Mouse (Mus musculus): Measurements from ENCODE around the gene Zbtb43. TPM values are rescaled to one million over a fixed set of nuclear protein-coding genes. Genes with fewer than 3 reads are reported as not detected.

Zbtb43 gene
- polyA plus RNA-seq, 1 experiment from 2014 or later: 18.9 TPM

DNA sequence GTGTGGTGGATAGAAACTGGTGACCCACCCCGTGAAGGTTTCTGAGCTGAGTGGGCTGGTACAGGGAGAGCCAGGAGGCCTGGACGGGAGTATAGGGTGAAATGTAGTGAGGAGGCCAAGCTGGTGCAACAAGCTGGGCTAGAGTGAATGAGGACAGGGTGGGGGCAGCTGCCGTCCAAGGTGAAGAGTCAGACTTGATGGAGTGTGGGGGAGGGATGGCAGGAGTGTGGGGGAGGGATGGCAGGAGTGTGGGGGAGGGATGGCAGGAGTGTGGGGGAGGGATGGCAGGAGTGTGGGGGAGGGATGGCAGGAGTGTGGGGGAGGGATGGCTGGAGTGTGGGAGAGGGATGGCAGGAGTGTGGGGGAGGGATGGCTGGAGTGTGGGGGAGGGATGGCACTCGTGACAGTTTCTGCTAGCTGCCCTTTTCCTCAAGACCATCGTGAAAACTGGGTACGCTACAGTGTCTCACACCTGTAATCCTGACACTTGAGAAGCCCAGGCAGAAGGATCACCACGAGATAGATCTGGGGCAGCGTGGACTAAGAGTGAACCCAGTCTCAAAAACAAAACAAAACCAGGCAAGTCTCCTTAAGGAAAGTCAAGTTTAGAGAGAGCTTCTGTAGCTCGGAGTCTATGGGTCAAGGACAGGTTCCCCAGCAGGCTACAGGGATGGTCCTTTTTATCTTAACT lies 28.2 kb downstream of the Zbtb43 start:
- Histone ChIP-seq H3K27me3 (replicated peaks; ENCODE audit: control insufficient read depth, insufficient read depth, low read length) (no peaks in the 10 kb centered on the region), H3K36me3 (ENCODE audit: control insufficient read depth, insufficient read depth, low read length) (no peaks in the 10 kb centered on the region), H3K4me1 (replicated peaks; ENCODE audit: control insufficient read depth, insufficient read depth, low read length) (peaks cover 9% of the 10 kb centered on the region), H3K9me3 (ENCODE audit: control insufficient read depth, low read length) (no peaks in the 10 kb centered on the region), H3K4me2 (ENCODE audit: low read length) (no peak overlapping the region), H3K9ac (ENCODE audit: low read length) (no peak overlapping the region), H3K27ac (ENCODE audit: low read depth) (no peak overlapping the region), H3K4me3 (ENCODE audit: low read depth, low read length) (no peak overlapping the region)
- DNase-seq (ENCODE audit: low spot score): no peak
- ATAC-seq (replicated peaks; ENCODE audit: low FRiP score, low TSS enrichment, low read depth): no peak
- WGBS: 29% methylated on average over 9 of the region's 9 CpGs

DNA sequence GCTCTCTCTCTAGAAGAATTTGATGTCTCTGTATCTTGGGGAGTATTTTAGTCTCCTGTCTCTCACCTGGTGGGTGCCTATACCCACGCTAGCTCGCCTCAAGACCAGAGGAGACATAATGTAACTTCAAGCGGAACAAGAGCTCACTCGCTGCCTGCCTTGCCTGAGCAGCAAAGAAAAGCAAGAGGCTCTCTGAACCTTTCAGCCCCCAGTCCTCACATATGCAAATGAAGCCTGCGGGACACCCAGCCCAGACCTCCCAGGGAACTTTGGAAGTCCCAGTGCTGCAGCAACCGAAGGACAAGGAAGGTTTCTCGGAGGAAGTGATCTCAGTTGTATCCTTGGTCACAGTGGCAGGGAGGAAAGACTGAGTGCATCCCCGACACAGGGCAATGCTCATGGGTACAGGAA lies 28.9 kb downstream of the Zbtb43 start:
- no peak overlapping the region for H3K4me3 ChIP-seq (ENCODE audit: low read depth, low read length)
- no peak overlapping the region for H3K4me2 ChIP-seq (ENCODE audit: low read length)
- H3K27me3 ChIP-seq (replicated peaks; ENCODE audit: control insufficient read depth, insufficient read depth, low read length): no peaks in the 10 kb centered on the region
- H3K27ac ChIP-seq (ENCODE audit: low read depth): no peak overlapping the region
- ATAC-seq (replicated peaks; ENCODE audit: low FRiP score, low TSS enrichment, low read depth): no peak
- no peaks in the 10 kb centered on the region for H3K36me3 ChIP-seq (ENCODE audit: control insufficient read depth, insufficient read depth, low read length)
- 27% methylated on average over 8 of the region's 8 CpGs for WGBS
- DNase-seq (ENCODE audit: low spot score): no peak
- peaks cover 9% of the 10 kb centered on the region for H3K4me1 ChIP-seq (replicated peaks; ENCODE audit: control insufficient read depth, insufficient read depth, low read length)
- H3K9me3 ChIP-seq (ENCODE audit: control insufficient read depth, low read length): no peaks in the 10 kb centered on the region
- no peak overlapping the region for H3K9ac ChIP-seq (ENCODE audit: low read length)

DNA sequence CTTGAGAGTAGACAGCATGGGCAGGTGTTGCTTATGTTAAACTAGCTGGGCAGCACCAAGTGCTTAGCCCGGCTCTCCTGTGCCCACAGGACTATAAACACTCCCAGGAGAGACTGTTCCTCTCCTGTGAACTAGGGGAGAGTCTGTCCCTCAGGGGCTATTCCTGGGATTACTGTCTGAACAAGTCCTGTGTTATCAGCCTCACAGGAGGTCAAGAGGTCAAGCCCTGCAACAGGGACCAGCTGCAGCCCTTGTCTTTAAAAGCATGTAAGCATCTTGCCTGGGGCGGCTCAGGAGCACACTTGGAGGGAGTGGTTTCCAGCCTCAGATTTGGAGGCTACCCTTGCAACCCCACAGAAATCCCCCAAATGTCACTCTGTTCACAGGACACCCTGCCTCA lies 30.0 kb downstream of the Zbtb43 start:
- peaks cover 9% of the 10 kb centered on the region for H3K4me1 ChIP-seq (replicated peaks; ENCODE audit: control insufficient read depth, insufficient read depth, low read length)
- WGBS: 35% methylated on average over 2 of the region's 2 CpGs
- DNase-seq (ENCODE audit: low spot score): no peak
- H3K9ac ChIP-seq (ENCODE audit: low read length): no peak overlapping the region
- no peak overlapping the region for H3K4me2 ChIP-seq (ENCODE audit: low read length)
- no peak overlapping the region for H3K4me3 ChIP-seq (ENCODE audit: low read depth, low read length)
- H3K27me3 ChIP-seq (replicated peaks; ENCODE audit: control insufficient read depth, insufficient read depth, low read length): no peaks in the 10 kb centered on the region
- ATAC-seq (replicated peaks; ENCODE audit: low FRiP score, low TSS enrichment, low read depth): no peak
- no peak overlapping the region for H3K27ac ChIP-seq (ENCODE audit: low read depth)
- no peaks in the 10 kb centered on the region for H3K36me3 ChIP-seq (ENCODE audit: control insufficient read depth, insufficient read depth, low read length)
- no peaks in the 10 kb centered on the region for H3K9me3 ChIP-seq (ENCODE audit: control insufficient read depth, low read length)

DNA sequence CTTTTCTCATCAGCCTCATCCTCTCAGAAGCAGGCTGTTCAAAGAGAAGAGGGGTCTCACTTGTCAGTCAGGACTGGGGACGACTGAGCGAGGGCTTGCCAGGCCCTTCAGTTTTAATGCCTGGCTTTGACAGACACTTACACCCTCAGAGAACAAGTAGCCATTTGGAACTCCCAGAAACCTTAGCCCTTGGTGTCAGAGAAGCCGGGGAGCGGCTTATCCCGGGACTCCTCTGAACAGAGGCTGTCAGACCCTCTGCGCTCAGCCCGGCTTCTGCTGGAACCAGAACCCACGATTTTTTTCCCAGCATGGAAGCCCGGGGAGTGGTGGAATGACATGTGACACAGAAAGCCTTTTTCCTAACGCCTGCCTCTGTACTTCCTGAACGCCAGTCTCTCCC lies 31.2 kb downstream of the Zbtb43 start:
- DNase-seq (ENCODE audit: low spot score) (no peak), ATAC-seq (replicated peaks; ENCODE audit: low FRiP score, low TSS enrichment, low read depth) (no peak)
- H3K9me3 ChIP-seq (ENCODE audit: control insufficient read depth, low read length): no peaks in the 10 kb centered on the region
- WGBS: 62% methylated on average over 11 of the region's 11 CpGs
- H3K4me1 ChIP-seq (replicated peaks; ENCODE audit: control insufficient read depth, insufficient read depth, low read length): peaks cover 9% of the 10 kb centered on the region
- H3K27ac ChIP-seq (ENCODE audit: low read depth): no peak overlapping the region
- no peak overlapping the region for H3K4me3 ChIP-seq (ENCODE audit: low read depth, low read length)
- no peaks in the 10 kb centered on the region for H3K36me3 ChIP-seq (ENCODE audit: control insufficient read depth, insufficient read depth, low read length)
- H3K9ac ChIP-seq (ENCODE audit: low read length): no peak overlapping the region
- H3K4me2 ChIP-seq (ENCODE audit: low read length): no peak overlapping the region
- no peaks in the 10 kb centered on the region for H3K27me3 ChIP-seq (replicated peaks; ENCODE audit: control insufficient read depth, insufficient read depth, low read length)

DNA sequence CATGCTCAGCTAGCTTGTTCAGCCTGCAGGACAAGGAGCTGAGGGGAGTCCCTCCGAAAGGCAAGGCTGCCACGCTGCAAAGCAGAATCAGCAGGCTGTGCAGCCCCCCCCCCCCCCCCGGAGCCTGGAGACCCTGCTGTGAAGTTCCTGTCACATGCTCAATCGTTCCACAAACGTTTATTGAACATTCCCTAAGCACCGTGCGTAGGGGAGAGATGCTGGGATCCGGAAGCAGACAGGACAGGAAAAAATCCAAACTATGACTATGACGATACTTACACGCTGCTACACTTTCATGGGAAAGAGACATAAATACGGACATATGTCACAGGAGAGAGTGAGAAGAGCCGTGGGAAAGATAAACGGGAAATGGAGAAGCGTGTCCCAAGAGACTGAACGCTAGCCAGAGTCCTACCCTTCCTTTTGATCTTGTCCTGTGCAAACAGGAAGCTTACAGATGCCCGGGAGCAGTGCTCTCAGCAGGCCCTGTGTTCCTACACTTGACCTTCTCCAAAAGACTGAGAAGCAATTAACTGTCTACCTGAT lies 32.3 kb downstream of the Zbtb43 start:
- peaks cover 12% of the 10 kb centered on the region for H3K4me1 ChIP-seq (replicated peaks; ENCODE audit: control insufficient read depth, insufficient read depth, low read length)
- ATAC-seq (replicated peaks; ENCODE audit: low FRiP score, low TSS enrichment, low read depth): no peak
- no peaks in the 10 kb centered on the region for H3K27me3 ChIP-seq (replicated peaks; ENCODE audit: control insufficient read depth, insufficient read depth, low read length)
- peak; percentile 54 for DNase-seq (ENCODE audit: low spot score)
- H3K9ac ChIP-seq (ENCODE audit: low read length): peak overlapping the region; percentile 33; the same call in 1 of the 2 replicates
- H3K36me3 ChIP-seq (ENCODE audit: control insufficient read depth, insufficient read depth, low read length): no peaks in the 10 kb centered on the region
- H3K4me2 ChIP-seq (ENCODE audit: low read length): peak overlapping the region; percentile 47
- no peak overlapping the region for H3K27ac ChIP-seq (ENCODE audit: low read depth)
- whole genome bisulfite sequencing: 1% methylated on average over 16 of the region's 16 CpGs
- no peaks in the 10 kb centered on the region for H3K9me3 ChIP-seq (ENCODE audit: control insufficient read depth, low read length)
- peak overlapping the region; percentile 15 for H3K4me3 ChIP-seq (ENCODE audit: low read depth, low read length)

DNA sequence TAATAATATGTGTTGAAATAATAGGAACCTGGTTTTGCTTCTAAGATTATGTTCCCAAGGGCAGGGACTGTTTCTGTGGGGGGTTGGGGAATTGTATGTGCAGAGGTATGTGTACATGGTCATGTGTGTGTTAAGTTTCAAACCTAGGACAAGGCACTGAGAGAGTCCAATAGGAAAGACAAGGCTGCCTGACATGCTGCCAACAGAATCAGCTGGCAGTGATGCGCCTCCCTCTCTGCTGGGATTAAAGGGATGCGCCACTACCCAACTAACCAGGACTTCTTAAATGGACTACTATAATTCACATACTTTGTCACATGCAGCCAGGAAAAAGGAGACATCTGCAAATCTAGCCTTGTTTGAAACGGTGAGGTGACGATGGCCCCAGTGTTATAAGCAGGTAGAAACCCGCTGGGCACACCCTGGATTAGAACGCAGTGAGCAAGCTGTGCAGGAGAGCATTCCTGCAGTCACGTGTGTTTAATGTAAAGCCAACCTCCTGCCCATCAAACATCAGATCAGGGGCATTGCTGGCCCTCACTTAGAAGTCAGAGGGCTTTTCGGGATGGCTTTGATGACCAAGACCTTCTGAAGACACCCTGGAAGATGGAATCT lies 33.2 kb downstream of the Zbtb43 start:
- DNase-seq (ENCODE audit: low spot score): no peak
- H3K27me3 ChIP-seq (replicated peaks; ENCODE audit: control insufficient read depth, insufficient read depth, low read length): no peaks in the 10 kb centered on the region
- no peaks in the 10 kb centered on the region for H3K36me3 ChIP-seq (ENCODE audit: control insufficient read depth, insufficient read depth, low read length)
- no peak overlapping the region for H3K4me2 ChIP-seq (ENCODE audit: low read length)
- peaks cover 13% of the 10 kb centered on the region for H3K4me1 ChIP-seq (replicated peaks; ENCODE audit: control insufficient read depth, insufficient read depth, low read length)
- no peak for ATAC-seq (replicated peaks; ENCODE audit: low FRiP score, low TSS enrichment, low read depth)
- WGBS: 51% methylated on average over 8 of the region's 8 CpGs
- H3K27ac ChIP-seq (ENCODE audit: low read depth): no peak overlapping the region
- no peak overlapping the region for H3K4me3 ChIP-seq (ENCODE audit: low read depth, low read length)
- H3K9me3 ChIP-seq (ENCODE audit: control insufficient read depth, low read length): no peaks in the 10 kb centered on the region
- H3K9ac ChIP-seq (ENCODE audit: low read length): no peak overlapping the region

DNA sequence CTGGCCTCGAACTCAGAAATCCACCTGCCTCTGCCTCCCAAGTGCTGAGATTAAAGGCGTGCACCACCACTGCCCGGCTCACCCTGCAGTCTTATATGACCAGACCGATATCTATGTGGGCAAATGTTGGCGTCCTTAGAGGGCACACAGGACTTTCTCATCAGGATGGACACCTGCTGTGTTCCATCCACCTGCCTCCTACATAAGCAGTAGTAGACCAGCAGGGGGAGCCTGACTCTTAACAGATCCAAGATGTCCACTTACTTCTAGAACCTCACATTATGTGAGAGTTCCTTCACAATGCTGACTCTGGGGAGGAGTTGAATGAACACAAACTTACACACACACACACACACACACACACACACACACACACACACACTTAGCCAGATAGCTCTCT lies 35.5 kb downstream of the Zbtb43 start:
- Histone ChIP-seq H3K9me3 (ENCODE audit: control insufficient read depth, low read length) (no peaks in the 10 kb centered on the region), H3K36me3 (ENCODE audit: control insufficient read depth, insufficient read depth, low read length) (no peaks in the 10 kb centered on the region), H3K4me2 (ENCODE audit: low read length) (no peak overlapping the region), H3K27ac (ENCODE audit: low read depth) (no peak overlapping the region), H3K27me3 (replicated peaks; ENCODE audit: control insufficient read depth, insufficient read depth, low read length) (no peaks in the 10 kb centered on the region), H3K4me1 (replicated peaks; ENCODE audit: control insufficient read depth, insufficient read depth, low read length) (peaks cover 27% of the 10 kb centered on the region), H3K4me3 (ENCODE audit: low read depth, low read length) (no peak overlapping the region), H3K9ac (ENCODE audit: low read length) (no peak overlapping the region)
- peak; percentile 64 for DNase-seq (ENCODE audit: low spot score)
- no peak for ATAC-seq (replicated peaks; ENCODE audit: low FRiP score, low TSS enrichment, low read depth)
- 57% methylated on average over 5 of the region's 5 CpGs for WGBS

DNA sequence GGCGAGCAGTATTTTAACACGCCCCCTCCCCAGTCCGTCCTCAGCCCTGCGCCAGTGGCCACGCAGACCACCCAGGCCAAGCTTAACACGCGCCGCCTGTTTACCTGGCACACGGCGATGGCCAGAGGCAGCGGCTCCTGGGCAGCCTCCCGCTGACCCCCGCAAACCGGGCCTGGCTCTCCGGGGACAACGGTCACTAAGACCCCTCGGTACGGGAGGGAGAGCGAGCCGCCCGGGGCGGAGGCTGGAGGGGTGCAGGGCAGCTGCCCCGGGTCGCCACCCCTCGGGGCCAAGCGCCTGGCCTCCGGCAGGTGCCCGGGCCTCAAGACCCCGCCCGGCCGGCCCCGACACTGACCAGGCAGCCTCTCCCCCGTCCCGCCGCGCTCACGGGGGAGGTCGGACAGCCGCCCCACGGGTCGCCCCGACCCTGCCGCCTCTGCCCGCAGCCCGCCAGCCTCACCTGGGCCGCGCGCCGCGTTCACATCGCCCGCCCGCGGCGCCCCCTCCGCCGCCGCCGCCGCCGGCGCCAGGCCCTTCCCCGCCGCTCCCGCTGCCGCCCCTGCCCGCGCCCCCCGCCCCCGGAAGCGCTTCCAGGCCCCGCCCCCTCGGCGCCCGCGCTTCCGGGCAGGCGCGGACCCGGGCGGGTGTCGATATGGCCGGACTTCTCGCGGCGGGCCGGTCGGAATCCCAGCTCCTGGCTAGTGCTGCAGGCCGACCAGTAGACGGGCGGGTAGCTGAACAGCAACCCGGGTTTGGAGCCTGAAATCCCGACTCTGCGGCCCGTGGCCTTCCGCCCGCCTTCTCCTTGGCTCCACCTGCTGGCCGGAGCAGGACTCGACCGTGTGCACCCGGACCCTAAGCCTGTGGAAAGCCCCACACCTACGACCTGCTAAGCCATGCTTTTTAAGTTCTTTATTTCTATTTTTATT lies 37.3 kb downstream of the Zbtb43 start, which contains the start of gene Zbtb34:
TSS of gene Zbtb34 (minus strand) at position 554 of the 929 bp plus-strand sequence.
- ATAC-seq (replicated peaks; ENCODE audit: low FRiP score, low TSS enrichment, low read depth): peak; percentile 83
- Histone ChIP-seq H3K27ac (ENCODE audit: low read depth) (peak within 1 kb of the TSS; percentile 69), H3K4me2 (ENCODE audit: low read length) (peak within 1 kb of the TSS; percentile 89), H3K4me1 (replicated peaks; ENCODE audit: control insufficient read depth, insufficient read depth, low read length) (peaks cover 22% of the 10 kb centered on the region), H3K36me3 (ENCODE audit: control insufficient read depth, insufficient read depth, low read length) (peaks cover 14% of the 10 kb centered on the region; the same call in 1 of the 2 replicates), H3K4me3 (ENCODE audit: low read depth, low read length) (peak within 1 kb of the TSS; percentile 91), H3K9me3 (ENCODE audit: control insufficient read depth, low read length) (no peaks in the 10 kb centered on the region), H3K9ac (ENCODE audit: low read length) (peak within 1 kb of the TSS; percentile 91), H3K27me3 (replicated peaks; ENCODE audit: control insufficient read depth, insufficient read depth, low read length) (no peaks in the 10 kb centered on the region)
- DNase-seq (ENCODE audit: low spot score): peak; percentile 82
- under 1% methylated on average over 86 of the region's 102 CpGs for WGBS
